Mouse (Mus musculus) embryo, embryonic 11.5 days (tissue): ENCODE data around the gene Etaa1.
"Not testable (repeated sequence)": the region's sequence is repeated elsewhere in the genome, so short reads cannot be mapped to it uniquely, and the experiment has no call there.

Experiments used
- DNase-seq: peaks from one replicate; pipeline ENCODE4 v3.0.0-alpha.2; 2012; ENCODE audit warnings: low read depth, low spot score

Etaa1 gene

GRCm38 (mm10) chr11:17953231-17954134 lies at the start of gene Etaa1:
Gene Etaa1, minus strand, starts transcription at chr11:17953875.
- DNase-seq, result peak; percentile 89

- no peak for DNase-seq
Measured at GRCm38 (mm10) chr11:17994151-17994550, 40.5 kb upstream of the Etaa1 start.

- no peak for DNase-seq
Measured at GRCm38 (mm10) chr11:17992311-17992710, 38.6 kb upstream of the Etaa1 start.

- DNase-seq, result no peak
Measured at GRCm38 (mm10) chr11:17983331-17983730, 29.7 kb upstream of the Etaa1 start.

GRCm38 (mm10) chr11:17981246-17981645 lies 27.6 kb upstream of the Etaa1 start:
- no peak for DNase-seq

- DNase-seq, result no peak
Measured at GRCm38 (mm10) chr11:17975581-17975980, 21.9 kb upstream of the Etaa1 start.

GRCm38 (mm10) chr11:17952791-17953190 lies 884 bp downstream of the Etaa1 start:
- DNase-seq, result peak; percentile 0

GRCm38 (mm10) chr11:17951336-17951735 lies 2.3 kb downstream of the Etaa1 start:
- DNase-seq, result no peak

- DNase-seq, result no peak
Measured at GRCm38 (mm10) chr11:17939168-17939567, 14.5 kb downstream of the Etaa1 start.

- no peak for DNase-seq
Measured at GRCm38 (mm10) chr11:17937931-17938330, 15.7 kb downstream of the Etaa1 start.

GRCm38 (mm10) chr11:17917905-17918304 lies 35.8 kb downstream of the Etaa1 start:
- no peak for DNase-seq

GRCm38 (mm10) chr11:17917101-17917500 lies 36.6 kb downstream of the Etaa1 start:
- DNase-seq, result no peak

GRCm38 (mm10) chr11:17916486-17916885 lies 37.2 kb downstream of the Etaa1 start:
- DNase-seq, result no peak

- DNase-seq, result not testable (repeated sequence)
Measured at GRCm38 (mm10) chr11:17900996-17901395, 52.7 kb downstream of the Etaa1 start.
